Mouse (Mus musculus): ENCODE data around the gene Cs. TPM values are rescaled to one million over a fixed set of nuclear protein-coding genes. Genes with fewer than 3 reads are reported as not detected.
A peak's percentile ranks its signal among the peaks of the same experiment; 100 is the strongest.
"Not testable (repeated sequence)": the region's sequence is repeated elsewhere in the genome, so short reads cannot be mapped to it uniquely, and the experiment has no call there.

The Cs gene
- polyA plus RNA-seq, 1 experiment from 2014 or later = 211 TPM

DNA sequence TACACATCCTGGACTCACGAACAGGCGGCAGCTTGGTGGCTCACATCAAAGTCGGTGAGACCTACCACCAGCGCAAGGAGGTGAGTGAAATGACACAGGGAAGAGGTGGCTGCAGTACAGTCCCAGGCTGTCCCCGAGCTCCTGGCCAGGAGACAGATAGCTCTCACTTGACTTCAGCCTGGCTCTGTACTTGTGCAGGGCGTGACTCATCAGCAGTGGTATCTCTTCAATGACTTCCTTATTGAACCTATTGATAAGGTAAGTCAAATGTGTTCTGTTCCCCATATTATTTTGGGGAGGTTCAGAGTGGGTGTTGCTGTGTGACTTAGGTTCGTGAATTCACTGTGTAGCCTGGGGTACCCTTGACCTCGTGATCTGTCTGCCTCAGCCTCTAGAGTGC, 22.0 kb upstream of the Cs start:
- Histone ChIP-seq H3K27ac (ENCODE audit: low read depth) (no peak overlapping the region), H3K4me2 (no peak overlapping the region), H3K27me3 (ENCODE audit: insufficient read depth, low read length) (no peaks in the 10 kb centered on the region), H3K9ac (no peak overlapping the region), H3K4me3 (ENCODE audit: low read depth, low read length) (no peak overlapping the region), H3K4me1 (ENCODE audit: insufficient read depth) (no peaks in the 10 kb centered on the region), H3K36me3 (ENCODE audit: insufficient read depth) (peaks cover 81% of the 10 kb centered on the region), H3K9me3 (ENCODE audit: low read depth, low read length) (no peaks in the 10 kb centered on the region)
- no peak for TF ChIP-seq CTCF (IDR thresholded peaks at IDR 0.05; ENCODE audit: low read depth)
- ATAC-seq (ENCODE audit: insufficient read depth) (no peak), DNase-seq (no peak)
- 91% methylated on average over 8 of the region's 8 CpGs for WGBS

DNA sequence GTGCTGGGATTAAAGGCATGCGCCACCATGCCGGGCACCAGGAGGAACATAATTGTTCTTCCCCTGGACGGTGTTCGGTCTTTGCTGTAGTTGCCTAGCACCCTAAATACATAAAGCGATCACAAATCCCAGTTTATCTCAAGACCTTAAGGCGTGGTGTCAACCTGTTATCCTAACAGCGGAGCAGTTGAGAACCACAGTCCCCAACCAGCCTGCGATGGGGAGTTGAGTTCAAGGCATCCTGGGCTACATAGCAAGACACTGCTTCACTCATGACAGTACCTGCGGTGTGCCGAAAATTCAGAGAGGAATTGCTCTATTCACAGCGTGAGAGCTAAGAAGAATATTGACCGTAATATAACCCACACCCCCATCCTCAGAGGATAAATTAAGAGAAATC, 15.9 kb upstream of the Cs start:
- peak overlapping the region; percentile 71 for H3K4me3 ChIP-seq (ENCODE audit: low read depth, low read length)
- ATAC-seq (ENCODE audit: insufficient read depth) (no peak), DNase-seq (no peak)
- 60% methylated on average over 12 of the region's 12 CpGs for WGBS
- H3K4me2 ChIP-seq = peak overlapping the region; percentile 92
- H3K27me3 ChIP-seq (ENCODE audit: insufficient read depth, low read length) = no peaks in the 10 kb centered on the region
- H3K9ac ChIP-seq = peak overlapping the region; percentile 94
- H3K27ac ChIP-seq (ENCODE audit: low read depth) = peak overlapping the region; percentile 96
- TF ChIP-seq CTCF (IDR thresholded peaks at IDR 0.05; ENCODE audit: low read depth) = no peak
- H3K36me3 ChIP-seq (ENCODE audit: insufficient read depth) = peaks cover 56% of the 10 kb centered on the region
- H3K9me3 ChIP-seq (ENCODE audit: low read depth, low read length) = no peaks in the 10 kb centered on the region
- H3K4me1 ChIP-seq (ENCODE audit: insufficient read depth) = peaks cover 5% of the 10 kb centered on the region; the same call in 1 of the 2 replicates

DNA sequence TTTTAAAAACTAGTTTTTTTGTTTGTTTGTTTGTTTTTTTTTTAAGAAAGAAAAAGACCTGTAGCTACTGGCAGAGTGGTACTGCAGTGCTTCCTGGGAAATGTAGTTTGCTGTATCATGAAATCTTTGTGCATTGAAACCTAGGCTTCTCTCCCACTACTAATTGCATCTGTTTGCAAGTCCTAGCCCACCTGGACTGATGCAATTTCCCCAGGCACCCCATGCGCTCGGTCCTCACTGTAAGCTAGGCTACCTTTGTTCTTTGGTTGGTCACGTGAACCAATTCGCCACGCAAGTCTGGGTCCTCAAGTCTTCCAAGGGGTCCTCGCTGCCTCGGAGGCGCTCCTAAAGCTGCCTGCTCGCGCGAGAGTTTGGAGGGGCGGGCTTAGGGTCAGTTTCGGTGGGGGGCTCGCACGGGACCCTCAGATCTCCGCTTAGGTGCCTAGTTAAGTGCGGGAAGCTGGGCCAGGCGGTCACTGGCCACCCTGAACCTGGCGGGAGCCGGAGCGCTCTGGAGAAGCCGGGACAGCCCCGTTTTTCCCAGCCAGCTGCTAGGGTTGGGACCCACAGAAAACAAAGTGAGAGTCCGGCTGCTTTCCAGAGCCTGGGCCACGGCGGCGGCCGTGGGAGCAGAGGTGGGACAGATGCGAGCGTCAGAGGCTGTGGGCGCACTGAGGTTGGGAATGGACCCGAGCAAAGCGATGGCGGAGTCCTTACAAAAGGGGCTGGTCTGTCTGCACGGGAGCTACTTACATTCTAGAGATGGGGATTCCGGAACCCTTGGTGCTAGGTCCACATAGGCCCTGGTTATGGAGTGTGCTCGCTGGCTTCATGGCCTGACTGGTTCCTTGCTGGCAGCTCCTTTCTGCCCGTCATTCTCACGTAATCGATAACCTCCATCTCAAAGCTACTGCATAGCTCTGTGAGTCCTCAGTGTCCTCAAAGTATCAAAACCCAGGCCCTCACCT, 15.1 kb upstream of the Cs start, which contains the start of gene Cnpy2:
TSS of gene Cnpy2 (plus strand) at position 319 of the 968 bp plus-strand sequence.
- H3K9me3 ChIP-seq (ENCODE audit: low read depth, low read length) = no peaks in the 10 kb centered on the region
- peak; percentile 97 for DNase-seq
- peak within 1 kb of the TSS; percentile 94 for H3K9ac ChIP-seq
- H3K4me2 ChIP-seq = peak within 1 kb of the TSS; percentile 92
- no peak for TF ChIP-seq CTCF (IDR thresholded peaks at IDR 0.05; ENCODE audit: low read depth)
- H3K27me3 ChIP-seq (ENCODE audit: insufficient read depth, low read length) = no peaks in the 10 kb centered on the region
- peak; percentile 94 for ATAC-seq (ENCODE audit: insufficient read depth)
- H3K36me3 ChIP-seq (ENCODE audit: insufficient read depth) = peaks cover 58% of the 10 kb centered on the region
- peaks cover 5% of the 10 kb centered on the region; the same call in 1 of the 2 replicates for H3K4me1 ChIP-seq (ENCODE audit: insufficient read depth)
- H3K27ac ChIP-seq (ENCODE audit: low read depth) = peak within 1 kb of the TSS; percentile 96
- WGBS = under 1% methylated on average over 40 of the region's 40 CpGs
- H3K4me3 ChIP-seq (ENCODE audit: low read depth, low read length) = peak within 1 kb of the TSS; percentile 71

DNA sequence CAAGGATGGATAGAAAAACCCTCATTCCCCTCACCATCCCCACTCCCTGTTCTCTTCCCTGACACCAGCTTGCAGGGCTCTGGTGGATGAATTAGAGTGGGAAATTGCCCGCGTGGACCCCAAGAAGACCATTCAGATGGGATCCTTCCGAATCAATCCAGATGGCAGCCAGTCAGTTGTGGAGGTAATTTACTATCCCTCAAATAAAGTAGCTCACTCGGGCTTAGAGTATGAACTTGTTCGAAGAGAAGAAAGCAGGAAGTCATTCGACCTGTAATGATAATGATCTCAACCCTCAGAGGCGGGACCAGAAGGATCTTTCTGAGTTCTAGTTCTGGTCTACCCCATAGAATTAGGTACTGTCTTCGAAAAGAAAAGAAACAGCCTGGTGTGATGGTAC, 14.0 kb upstream of the Cs start:
- H3K36me3 ChIP-seq (ENCODE audit: insufficient read depth) = peaks cover 58% of the 10 kb centered on the region
- peak overlapping the region; percentile 94 for H3K9ac ChIP-seq
- peak overlapping the region; percentile 71 for H3K4me3 ChIP-seq (ENCODE audit: low read depth, low read length)
- ATAC-seq (ENCODE audit: insufficient read depth) (no peak), DNase-seq (no peak)
- peaks cover 5% of the 10 kb centered on the region; the same call in 1 of the 2 replicates for H3K4me1 ChIP-seq (ENCODE audit: insufficient read depth)
- H3K9me3 ChIP-seq (ENCODE audit: low read depth, low read length) = no peaks in the 10 kb centered on the region
- 0 out of 2 replicates have a peak overlapping the region, but pooled peaks have one; percentile 96 for H3K27ac ChIP-seq (ENCODE audit: low read depth)
- 74% methylated on average over 8 of the region's 8 CpGs for WGBS
- H3K4me2 ChIP-seq = peak overlapping the region; percentile 92
- no peaks in the 10 kb centered on the region for H3K27me3 ChIP-seq (ENCODE audit: insufficient read depth, low read length)
- no peak for TF ChIP-seq CTCF (IDR thresholded peaks at IDR 0.05; ENCODE audit: low read depth)

DNA sequence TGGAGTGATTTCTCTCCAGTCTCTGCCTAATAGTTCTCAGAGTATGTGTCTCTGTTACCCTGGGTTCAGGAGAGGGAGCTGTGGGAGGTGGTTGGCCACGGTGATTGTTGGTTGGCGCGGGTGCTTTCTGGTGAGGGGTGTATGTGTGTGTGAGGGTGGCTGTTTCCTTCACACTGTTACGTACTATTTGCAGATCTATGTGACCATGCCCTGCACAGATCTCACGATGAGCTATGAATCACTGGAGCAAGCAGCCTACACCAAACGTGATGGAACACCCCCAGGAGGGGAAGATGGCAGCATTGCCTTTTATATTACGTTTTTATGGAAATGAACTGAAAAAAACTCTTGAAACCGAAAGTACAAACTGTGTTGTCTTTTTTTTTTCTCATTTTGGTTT, 10.7 kb upstream of the Cs start:
- ATAC-seq (ENCODE audit: insufficient read depth) = no peak
- WGBS = 92% methylated on average over 8 of the region's 8 CpGs
- Histone ChIP-seq H3K27ac (ENCODE audit: low read depth) (no peak overlapping the region), H3K27me3 (ENCODE audit: insufficient read depth, low read length) (no peaks in the 10 kb centered on the region), H3K4me1 (ENCODE audit: insufficient read depth) (peaks cover 5% of the 10 kb centered on the region; the same call in 1 of the 2 replicates), H3K4me3 (ENCODE audit: low read depth, low read length) (no peak overlapping the region), H3K9ac (no peak overlapping the region), H3K36me3 (ENCODE audit: insufficient read depth) (peaks cover 38% of the 10 kb centered on the region), H3K9me3 (ENCODE audit: low read depth, low read length) (no peaks in the 10 kb centered on the region), H3K4me2 (no peak overlapping the region)
- no peak for DNase-seq
- TF ChIP-seq CTCF (IDR thresholded peaks at IDR 0.05; ENCODE audit: low read depth) = no peak

DNA sequence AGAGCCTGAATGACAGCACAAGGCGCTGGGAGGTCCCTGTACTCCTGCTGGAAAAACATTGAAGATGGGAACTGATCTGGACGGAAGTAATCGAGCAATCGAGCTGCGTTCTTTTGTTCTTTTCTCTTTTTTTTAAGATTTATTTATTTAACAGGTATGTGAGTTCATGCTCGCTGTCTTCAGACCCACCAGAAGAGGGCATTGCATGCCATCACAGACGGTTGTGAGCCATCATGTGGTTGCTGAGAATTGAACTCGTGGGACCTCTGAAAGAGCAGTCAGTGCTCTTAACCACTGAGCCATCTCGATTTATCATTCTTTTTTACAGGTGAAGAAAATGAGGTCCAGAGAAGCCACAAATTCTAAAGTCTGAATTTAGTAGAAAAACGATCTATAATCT, 9.9 kb upstream of the Cs start:
- 82% methylated on average over 10 of the region's 10 CpGs for WGBS
- no peak for TF ChIP-seq CTCF (IDR thresholded peaks at IDR 0.05; ENCODE audit: low read depth)
- no peak overlapping the region for H3K9ac ChIP-seq

DNA sequence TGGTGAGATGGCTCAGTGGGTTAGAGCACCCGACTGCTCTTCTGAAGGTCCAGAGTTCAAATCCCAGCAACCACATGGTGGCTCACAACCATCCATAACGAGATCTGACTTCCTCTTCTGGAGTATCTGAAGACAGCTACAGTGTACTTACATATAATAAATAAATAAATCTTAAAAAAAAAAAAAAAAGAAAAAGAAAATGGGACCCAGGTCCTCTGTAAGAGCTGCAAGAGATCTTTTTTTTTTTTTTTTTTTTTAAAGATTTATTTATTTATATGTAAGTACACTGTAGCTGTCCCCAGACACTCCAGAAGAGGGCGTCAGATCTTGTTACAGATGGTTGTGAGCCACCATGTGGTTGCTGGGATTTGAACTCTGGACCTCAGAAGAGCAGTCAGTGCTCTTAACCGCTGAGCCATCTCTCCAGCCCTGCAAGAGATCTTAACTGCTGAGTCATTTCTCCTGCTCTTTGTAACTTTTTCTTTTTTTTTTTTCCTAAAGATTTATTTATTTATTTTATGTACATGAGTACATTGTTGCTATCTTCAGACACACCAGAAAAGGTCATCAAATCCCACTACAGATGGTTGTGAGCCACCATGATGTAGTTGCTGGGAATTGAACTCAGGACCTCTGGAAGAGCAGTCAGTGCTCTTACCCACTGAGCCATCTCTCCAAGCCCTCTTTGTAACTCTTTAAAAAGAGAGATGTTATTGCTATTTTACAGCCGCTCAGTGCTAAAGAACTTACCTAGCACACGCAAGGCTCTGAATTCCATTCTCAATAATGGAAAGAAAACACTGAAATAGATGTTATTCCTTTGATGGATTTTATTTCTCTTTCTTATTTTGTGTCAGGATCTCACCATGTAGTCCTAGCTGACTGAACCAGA, 4.9 kb upstream of the Cs start:
- not testable (repeated sequence) for ATAC-seq (ENCODE audit: insufficient read depth); H3K4me2 ChIP-seq; DNase-seq; H3K27me3 ChIP-seq (ENCODE audit: insufficient read depth, low read length); H3K4me3 ChIP-seq (ENCODE audit: low read depth, low read length); H3K9me3 ChIP-seq (ENCODE audit: low read depth, low read length); H3K4me1 ChIP-seq (ENCODE audit: insufficient read depth); H3K27ac ChIP-seq (ENCODE audit: low read depth); H3K9ac ChIP-seq
- WGBS = 66% methylated on average over 6 of the region's 6 CpGs
- H3K36me3 ChIP-seq (ENCODE audit: insufficient read depth) = peaks cover 13% of the 10 kb centered on the region

More for the DNA sequence above, 9.9 kb upstream of the Cs start:
- Histone ChIP-seq H3K36me3 (ENCODE audit: insufficient read depth) (peaks cover 38% of the 10 kb centered on the region), H3K4me2 (no peak overlapping the region), H3K27ac (ENCODE audit: low read depth) (no peak overlapping the region), H3K27me3 (ENCODE audit: insufficient read depth, low read length) (no peaks in the 10 kb centered on the region), H3K4me1 (ENCODE audit: insufficient read depth) (peaks cover 5% of the 10 kb centered on the region; the same call in 1 of the 2 replicates), H3K9me3 (ENCODE audit: low read depth, low read length) (no peaks in the 10 kb centered on the region), H3K4me3 (ENCODE audit: low read depth, low read length) (no peak overlapping the region)
- DNase-seq = no peak
- no peak for ATAC-seq (ENCODE audit: insufficient read depth)
